Mouse (Mus musculus): Measurements from ENCODE around the gene Lgr6.

DNA sequence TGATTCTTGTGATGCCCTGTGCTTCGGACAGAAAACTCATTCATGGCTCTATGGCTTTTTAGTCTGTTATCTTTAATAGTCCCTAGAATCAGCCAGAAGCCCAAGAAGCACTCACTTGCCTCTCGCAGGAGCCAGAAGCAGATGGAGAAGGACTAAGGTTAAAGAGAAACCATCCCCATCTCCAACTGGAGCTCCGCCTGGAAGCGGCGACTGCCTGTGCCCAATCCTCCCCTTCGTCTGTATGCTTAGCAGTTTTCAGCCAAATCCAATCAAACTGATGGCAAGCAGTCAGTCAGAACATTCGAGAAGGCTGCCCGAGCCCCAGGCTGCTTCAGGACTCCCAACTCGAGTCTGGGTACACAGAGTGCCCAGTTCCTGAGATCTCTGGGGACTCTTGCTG is 92.6 kb downstream of the Lgr6 start:
- TF ChIP-seq CTCF (IDR thresholded peaks at IDR 0.05; ENCODE audit: borderline replicate concordance, insufficient read depth, low read length) (no peak), POLR2A (IDR thresholded peaks at IDR 0.05; ENCODE audit: low read depth, low read length) (no peak)

Data from embryonic fibroblast, embryonic 13.5 days (primary cell).